Mouse (Mus musculus) heart, adult 9 months (tissue): ENCODE measurements around the gene 1700024G13Rik.

Source experiments
- DNase-seq, 2 experiments: peaks; one replicate each; pipeline ENCODE4 v3.0.0; 2022; ENCODE audit warnings: low spot score in 2 of 2

1700024G13Rik gene

GRCm38 (mm10) chr14:32332515-32333445, 55.4 kb downstream of the 1700024G13Rik start:
- DNase-seq: no peak

- DNase-seq: no peak
These were observed 60.8 kb downstream of the 1700024G13Rik start for GRCm38 (mm10) chr14:32327366-32327765.
